Mouse (Mus musculus): ENCODE measurements around the gene Serpina1e. TPM values are rescaled to one million over a fixed set of nuclear protein-coding genes. Genes with fewer than 3 reads are reported as not detected.
A peak's percentile ranks its signal among the peaks of the same experiment; 100 is the strongest.
"Not testable (repeated sequence)": the region's sequence is repeated elsewhere in the genome, so short reads cannot be mapped to it uniquely, and the experiment has no call there.

Gene Serpina1e
- polyA plus RNA-seq, 1 experiment from 2014 or later = 211 TPM

DNA sequence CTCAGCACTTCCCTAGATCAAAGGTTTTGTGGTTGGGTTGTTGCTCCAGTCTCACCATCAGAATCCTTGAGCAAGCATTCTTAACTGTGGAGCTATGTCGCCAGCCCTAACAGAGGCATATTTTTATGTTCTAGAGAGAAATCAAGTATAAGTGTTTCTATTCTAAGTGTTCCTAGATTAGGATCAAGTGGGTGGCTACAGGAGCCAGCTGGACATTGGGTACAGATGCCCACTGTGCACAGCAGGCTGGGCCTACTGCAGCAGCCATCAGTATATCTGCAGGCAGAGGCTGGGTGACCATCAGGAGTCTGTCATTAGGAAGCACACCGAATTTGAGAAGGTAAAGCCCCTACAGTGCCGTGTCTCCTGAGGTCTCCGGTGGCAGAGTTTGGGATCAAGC lies 12.3 kb upstream of the Serpina1e start:
- TF ChIP-seq CTCF (IDR thresholded peaks at IDR 0.05; ENCODE audit: low read depth) = no peak
- 88% methylated on average over 4 of the region's 4 CpGs for WGBS
- H3K4me2 ChIP-seq (replicated peaks; ENCODE audit: low read depth) = no peak overlapping the region
- no peaks in the 10 kb centered on the region for H3K9me3 ChIP-seq (ENCODE audit: control insufficient read depth)
- H3K4me1 ChIP-seq (replicated peaks; ENCODE audit: control insufficient read depth, insufficient read depth, low read length) = no peaks in the 10 kb centered on the region
- H3K27ac ChIP-seq (ENCODE audit: low read depth, low read length) = no peak overlapping the region
- no peak for ATAC-seq
- no peak overlapping the region for H3K4me3 ChIP-seq (ENCODE audit: low read depth, low read length)
- no peaks in the 10 kb centered on the region for H3K36me3 ChIP-seq (ENCODE audit: control insufficient read depth, insufficient read depth)
- H3K27me3 ChIP-seq (replicated peaks; ENCODE audit: control insufficient read depth, insufficient read depth, low read length) = no peaks in the 10 kb centered on the region
- no peak overlapping the region for H3K9ac ChIP-seq (ENCODE audit: low read depth, low read length)

DNA sequence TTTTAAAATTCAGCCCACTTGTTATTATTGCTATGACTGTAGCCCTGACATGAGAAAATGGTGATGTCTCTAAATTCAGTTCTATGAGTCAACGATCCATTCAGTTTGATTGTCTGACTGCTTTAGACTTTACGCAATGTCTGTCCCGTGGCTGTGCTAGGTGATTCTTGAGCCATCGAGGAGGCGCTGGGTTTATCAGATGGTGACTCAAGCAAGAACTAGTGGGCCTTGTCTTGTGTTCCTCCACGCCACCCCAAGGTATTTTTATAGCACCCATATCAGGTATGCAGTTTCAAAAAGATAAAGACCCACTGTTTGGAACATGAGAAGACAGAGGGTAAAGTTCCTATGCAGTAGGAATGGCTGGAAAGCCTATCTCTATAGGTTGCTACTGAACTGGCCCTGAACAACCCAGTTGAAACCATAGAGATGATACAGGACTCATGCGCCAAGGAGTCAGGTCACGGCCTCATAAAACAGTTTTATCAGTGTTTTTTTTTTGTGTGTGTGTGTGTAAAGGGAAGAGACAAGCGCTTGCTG lies 10.9 kb upstream of the Serpina1e start:
- Histone ChIP-seq H3K4me2 (replicated peaks; ENCODE audit: low read depth) (no peak overlapping the region), H3K4me1 (replicated peaks; ENCODE audit: control insufficient read depth, insufficient read depth, low read length) (no peaks in the 10 kb centered on the region), H3K9ac (ENCODE audit: low read depth, low read length) (no peak overlapping the region), H3K4me3 (ENCODE audit: low read depth, low read length) (no peak overlapping the region), H3K27ac (ENCODE audit: low read depth, low read length) (peak overlapping the region; percentile 86), H3K9me3 (ENCODE audit: control insufficient read depth) (no peaks in the 10 kb centered on the region), H3K27me3 (replicated peaks; ENCODE audit: control insufficient read depth, insufficient read depth, low read length) (no peaks in the 10 kb centered on the region), H3K36me3 (ENCODE audit: control insufficient read depth, insufficient read depth) (no peaks in the 10 kb centered on the region)
- WGBS = 38% methylated on average over 9 of the region's 9 CpGs
- ATAC-seq = peak; percentile 97
- TF ChIP-seq CTCF (IDR thresholded peaks at IDR 0.05; ENCODE audit: low read depth) = no peak

DNA sequence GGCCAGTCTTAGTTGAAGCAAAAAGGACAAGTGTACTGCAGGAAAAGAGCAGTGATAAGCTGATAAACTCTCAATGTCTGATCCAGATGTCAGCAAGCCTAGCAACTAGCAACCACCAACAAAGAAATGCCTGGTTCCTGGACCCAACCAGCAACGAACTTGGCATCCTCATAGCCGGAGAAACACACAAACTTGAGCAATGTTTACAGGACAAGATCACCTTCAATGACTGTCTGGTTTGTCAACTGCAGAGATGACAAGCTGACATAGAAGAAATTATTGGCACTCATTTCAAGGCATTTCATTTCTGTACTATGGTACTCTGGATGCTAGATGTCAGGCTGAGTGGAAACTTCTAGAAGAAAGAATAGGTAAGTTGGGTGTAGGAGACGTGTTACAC lies 8.0 kb upstream of the Serpina1e start:
- no peak overlapping the region for H3K27ac ChIP-seq (ENCODE audit: low read depth, low read length)
- 82% methylated on average over 3 of the region's 3 CpGs for WGBS
- ATAC-seq = no peak
- no peak overlapping the region for H3K9ac ChIP-seq (ENCODE audit: low read depth, low read length)
- no peak overlapping the region for H3K4me2 ChIP-seq (replicated peaks; ENCODE audit: low read depth)
- H3K36me3 ChIP-seq (ENCODE audit: control insufficient read depth, insufficient read depth) = no peaks in the 10 kb centered on the region
- H3K9me3 ChIP-seq (ENCODE audit: control insufficient read depth) = no peaks in the 10 kb centered on the region
- H3K4me3 ChIP-seq (ENCODE audit: low read depth, low read length) = no peak overlapping the region
- no peaks in the 10 kb centered on the region for H3K4me1 ChIP-seq (replicated peaks; ENCODE audit: control insufficient read depth, insufficient read depth, low read length)
- TF ChIP-seq CTCF (IDR thresholded peaks at IDR 0.05; ENCODE audit: low read depth) = no peak
- H3K27me3 ChIP-seq (replicated peaks; ENCODE audit: control insufficient read depth, insufficient read depth, low read length) = no peaks in the 10 kb centered on the region

DNA sequence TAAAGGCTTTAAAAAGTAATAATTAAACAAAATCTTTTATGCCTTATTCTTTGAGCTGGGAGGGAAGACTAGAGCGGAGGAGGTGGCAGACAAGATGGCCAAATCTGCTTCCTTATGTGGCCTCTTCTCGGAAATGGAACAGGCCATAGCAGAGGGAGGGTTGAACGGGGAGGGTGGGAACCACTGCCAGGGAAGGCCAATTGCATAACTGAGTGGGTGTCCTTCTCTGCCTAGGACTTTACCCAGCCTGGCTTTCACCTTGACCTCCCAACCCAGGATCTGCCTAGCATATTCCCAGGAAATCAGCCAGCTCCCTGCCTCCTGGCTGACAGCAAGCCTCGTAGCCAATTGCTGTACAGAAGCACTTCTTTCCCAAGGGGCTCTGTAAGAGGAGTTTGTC lies 4.5 kb upstream of the Serpina1e start:
- Histone ChIP-seq H3K27me3 (replicated peaks; ENCODE audit: control insufficient read depth, insufficient read depth, low read length) (no peaks in the 10 kb centered on the region), H3K9ac (ENCODE audit: low read depth, low read length) (no peak overlapping the region), H3K4me3 (ENCODE audit: low read depth, low read length) (no peak overlapping the region), H3K4me1 (replicated peaks; ENCODE audit: control insufficient read depth, insufficient read depth, low read length) (no peaks in the 10 kb centered on the region), H3K4me2 (replicated peaks; ENCODE audit: low read depth) (no peak overlapping the region), H3K36me3 (ENCODE audit: control insufficient read depth, insufficient read depth) (no peaks in the 10 kb centered on the region), H3K9me3 (ENCODE audit: control insufficient read depth) (no peaks in the 10 kb centered on the region), H3K27ac (ENCODE audit: low read depth, low read length) (no peak overlapping the region)
- ATAC-seq = no peak
- TF ChIP-seq CTCF (IDR thresholded peaks at IDR 0.05; ENCODE audit: low read depth) = no peak
- 61% methylated on average over 4 of the region's 4 CpGs for WGBS

DNA sequence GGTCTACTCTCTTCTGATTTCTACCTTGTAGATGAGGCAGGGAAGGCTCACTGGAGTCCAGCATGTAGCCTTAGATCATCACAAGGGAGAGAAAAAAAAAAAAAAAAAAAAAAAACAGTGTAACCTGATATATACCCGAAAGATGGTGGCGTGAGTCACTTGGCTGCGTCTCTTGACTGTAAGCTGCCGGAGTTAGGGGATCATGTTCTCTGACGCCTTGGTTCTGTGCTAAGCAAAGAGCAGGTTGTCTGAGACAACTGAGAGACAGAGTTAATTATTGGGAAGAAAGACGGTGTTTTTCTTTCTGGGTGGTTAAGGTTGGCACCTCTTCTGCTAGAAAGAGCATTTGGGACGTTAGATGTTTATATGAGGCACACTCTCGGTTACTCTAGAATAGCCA lies 4.1 kb upstream of the Serpina1e start:
- H3K9ac ChIP-seq (ENCODE audit: low read depth, low read length) = no peak overlapping the region
- no peak overlapping the region for H3K4me3 ChIP-seq (ENCODE audit: low read depth, low read length)
- H3K27me3 ChIP-seq (replicated peaks; ENCODE audit: control insufficient read depth, insufficient read depth, low read length) = no peaks in the 10 kb centered on the region
- no peak overlapping the region for H3K27ac ChIP-seq (ENCODE audit: low read depth, low read length)
- ATAC-seq = no peak
- WGBS = 75% methylated on average over 8 of the region's 8 CpGs
- no peak overlapping the region for H3K4me2 ChIP-seq (replicated peaks; ENCODE audit: low read depth)
- no peaks in the 10 kb centered on the region for H3K4me1 ChIP-seq (replicated peaks; ENCODE audit: control insufficient read depth, insufficient read depth, low read length)
- no peaks in the 10 kb centered on the region for H3K9me3 ChIP-seq (ENCODE audit: control insufficient read depth)
- no peak for TF ChIP-seq CTCF (IDR thresholded peaks at IDR 0.05; ENCODE audit: low read depth)
- H3K36me3 ChIP-seq (ENCODE audit: control insufficient read depth, insufficient read depth) = no peaks in the 10 kb centered on the region

DNA sequence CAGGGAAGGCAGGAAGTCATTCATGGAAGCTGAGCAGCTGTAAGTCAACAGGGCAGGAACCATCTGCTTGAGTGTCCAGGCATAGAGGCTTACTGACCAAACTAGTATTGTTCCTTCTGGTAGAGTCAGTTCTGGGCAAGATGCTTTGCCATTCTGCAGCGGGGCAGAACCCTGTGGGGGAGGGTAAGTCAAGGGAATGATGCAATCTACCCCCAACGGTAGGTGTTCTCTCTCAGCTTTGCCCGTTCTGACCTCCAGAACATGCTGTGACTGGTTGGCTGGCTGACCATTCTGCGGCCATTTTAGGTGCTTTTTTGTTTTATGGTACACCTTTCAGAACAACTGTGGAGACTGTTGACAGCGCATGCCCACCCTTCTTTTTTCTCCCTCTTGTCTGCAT lies 3.6 kb upstream of the Serpina1e start:
- TF ChIP-seq CTCF (IDR thresholded peaks at IDR 0.05; ENCODE audit: low read depth) = no peak
- 82% methylated on average over 5 of the region's 5 CpGs for WGBS
- H3K4me3 ChIP-seq (ENCODE audit: low read depth, low read length) = no peak overlapping the region

DNA sequence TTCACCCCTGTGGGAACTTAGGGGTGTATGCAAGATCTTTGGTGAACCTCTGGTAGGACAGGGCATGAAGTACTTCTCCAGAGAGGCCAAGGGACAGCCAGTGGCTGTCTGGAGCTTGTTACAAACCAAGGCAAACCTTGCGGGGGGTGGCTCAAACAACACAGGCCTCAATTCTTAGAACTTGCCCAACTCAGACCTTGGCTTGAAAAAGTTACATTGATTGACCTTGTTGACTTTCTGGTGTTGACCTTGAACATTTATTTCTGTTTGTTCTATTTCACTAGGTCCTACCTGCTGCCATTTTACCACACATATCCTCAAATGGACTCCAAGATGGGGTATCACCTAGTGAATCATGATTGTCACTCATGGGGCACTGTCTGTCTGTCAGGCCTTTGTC lies 2.9 kb upstream of the Serpina1e start:
- 100% methylated on average over 1 of the region's 1 CpGs for WGBS
- Histone ChIP-seq H3K27me3 (replicated peaks; ENCODE audit: control insufficient read depth, insufficient read depth, low read length) (no peaks in the 10 kb centered on the region), H3K4me1 (replicated peaks; ENCODE audit: control insufficient read depth, insufficient read depth, low read length) (no peaks in the 10 kb centered on the region), H3K9ac (ENCODE audit: low read depth, low read length) (no peak overlapping the region), H3K4me3 (ENCODE audit: low read depth, low read length) (no peak overlapping the region), H3K27ac (ENCODE audit: low read depth, low read length) (no peak overlapping the region), H3K36me3 (ENCODE audit: control insufficient read depth, insufficient read depth) (no peaks in the 10 kb centered on the region), H3K4me2 (replicated peaks; ENCODE audit: low read depth) (no peak overlapping the region), H3K9me3 (ENCODE audit: control insufficient read depth) (no peaks in the 10 kb centered on the region)
- TF ChIP-seq CTCF (IDR thresholded peaks at IDR 0.05; ENCODE audit: low read depth) = no peak
- ATAC-seq = no peak

More for the DNA sequence above, 3.6 kb upstream of the Serpina1e start:
- Histone ChIP-seq H3K4me1 (replicated peaks; ENCODE audit: control insufficient read depth, insufficient read depth, low read length) (no peaks in the 10 kb centered on the region), H3K9ac (ENCODE audit: low read depth, low read length) (no peak overlapping the region), H3K27ac (ENCODE audit: low read depth, low read length) (no peak overlapping the region), H3K27me3 (replicated peaks; ENCODE audit: control insufficient read depth, insufficient read depth, low read length) (no peaks in the 10 kb centered on the region), H3K9me3 (ENCODE audit: control insufficient read depth) (no peaks in the 10 kb centered on the region), H3K36me3 (ENCODE audit: control insufficient read depth, insufficient read depth) (no peaks in the 10 kb centered on the region), H3K4me2 (replicated peaks; ENCODE audit: low read depth) (no peak overlapping the region)
- no peak for ATAC-seq

DNA sequence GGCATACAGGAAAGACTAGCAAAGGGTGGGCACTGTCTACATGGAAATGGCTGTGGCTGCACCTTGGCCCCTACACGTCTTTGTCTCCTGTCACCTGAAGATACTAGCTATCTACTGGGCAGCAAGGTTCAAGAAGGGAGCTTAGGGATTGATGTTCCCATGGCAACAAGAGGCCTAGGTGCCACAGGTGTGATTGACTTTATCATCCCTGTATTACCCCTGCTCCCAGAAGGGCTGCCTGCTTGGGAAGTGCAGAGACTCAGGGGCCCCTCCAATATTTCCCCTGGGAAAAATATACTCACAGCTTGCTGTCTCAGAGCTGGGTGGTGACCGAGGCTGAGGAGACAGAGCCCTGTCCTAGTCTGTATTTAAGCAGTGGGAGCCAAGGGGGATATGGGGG lies 2.2 kb downstream of the Serpina1e start:
- not testable (repeated sequence) for H3K27ac ChIP-seq (ENCODE audit: low read depth, low read length); H3K4me1 ChIP-seq (replicated peaks; ENCODE audit: control insufficient read depth, insufficient read depth, low read length); H3K9me3 ChIP-seq (ENCODE audit: control insufficient read depth); H3K4me2 ChIP-seq (replicated peaks; ENCODE audit: low read depth); H3K27me3 ChIP-seq (replicated peaks; ENCODE audit: control insufficient read depth, insufficient read depth, low read length); H3K4me3 ChIP-seq (ENCODE audit: low read depth, low read length); H3K9ac ChIP-seq (ENCODE audit: low read depth, low read length); H3K36me3 ChIP-seq (ENCODE audit: control insufficient read depth, insufficient read depth)
- 23% methylated on average over 2 of the region's 2 CpGs for WGBS
- peak; percentile 82 for ATAC-seq

DNA sequence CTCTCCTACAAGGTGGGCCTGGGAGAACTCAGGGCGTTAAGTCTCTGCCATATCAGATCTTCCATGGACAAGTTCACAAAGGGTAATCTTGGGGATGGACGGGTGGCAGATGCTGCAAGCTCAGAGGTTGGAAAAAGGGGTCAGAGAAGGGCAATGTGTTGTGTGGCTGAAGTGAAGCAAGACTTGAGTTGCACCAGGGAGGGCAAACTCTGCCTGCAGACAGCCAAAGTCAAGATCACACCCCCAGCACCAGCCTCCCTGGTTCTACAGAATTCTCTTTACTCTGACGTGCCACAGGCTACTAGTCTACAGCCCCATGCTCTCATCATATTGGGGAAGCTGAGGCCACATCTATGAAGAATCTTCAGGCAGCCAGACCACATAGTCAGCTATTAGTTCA lies 5.8 kb downstream of the Serpina1e start:
- H3K4me3 ChIP-seq (ENCODE audit: low read depth, low read length); H3K9ac ChIP-seq (ENCODE audit: low read depth, low read length); H3K27ac ChIP-seq (ENCODE audit: low read depth, low read length); H3K9me3 ChIP-seq (ENCODE audit: control insufficient read depth); H3K4me2 ChIP-seq (replicated peaks; ENCODE audit: low read depth); ATAC-seq; H3K4me1 ChIP-seq (replicated peaks; ENCODE audit: control insufficient read depth, insufficient read depth, low read length); H3K27me3 ChIP-seq (replicated peaks; ENCODE audit: control insufficient read depth, insufficient read depth, low read length); H3K36me3 ChIP-seq (ENCODE audit: control insufficient read depth, insufficient read depth): not testable (repeated sequence)
- 61% methylated on average over 3 of the region's 3 CpGs for WGBS
